Mouse (Mus musculus): ENCODE results near the gene Trnp1. TPM values are rescaled to one million over a fixed set of nuclear protein-coding genes. Genes with fewer than 3 reads are reported as not detected.

Gene Trnp1
- total RNA-seq, 1 experiment: 0.94 TPM

DNA sequence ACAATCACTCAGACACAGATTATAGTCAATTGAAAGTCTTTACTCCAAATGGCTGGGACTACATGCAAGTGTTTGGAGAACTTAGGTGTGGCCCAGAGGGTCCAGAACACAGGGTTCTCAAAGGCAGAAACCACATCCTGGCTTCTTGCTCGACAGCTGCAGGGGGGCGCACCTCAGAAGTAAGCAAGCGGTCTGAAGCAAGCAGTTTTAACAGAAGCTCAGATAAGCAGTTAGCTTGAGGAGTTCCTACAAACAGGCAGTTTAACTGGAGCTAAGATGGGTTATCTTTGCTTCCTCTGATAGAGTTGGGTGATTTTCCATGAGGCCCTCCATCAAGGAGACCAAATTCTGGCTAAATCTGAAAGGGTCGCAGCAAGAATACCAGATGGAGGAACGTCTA is 8.2 kb upstream of the Trnp1 start:
- peaks cover 2 to 7% of the 10 kb centered on the region in 2 experiments; a peak in 1 of 4 replicates for H3K4me1 ChIP-seq (ENCODE audit: control insufficient read depth in 2 of 2, insufficient read depth in 2 of 2, low read length in 2 of 2, poor library complexity in 1 of 2)
- TF ChIP-seq HCFC1 (IDR thresholded peaks at IDR 0.05; ENCODE audit: borderline replicate concordance, insufficient read depth, low read length) (no peak), MAFK (IDR thresholded peaks at IDR 0.05; ENCODE audit: insufficient read depth, low read depth, low read length) (no peak), ZC3H11A (IDR thresholded peaks at IDR 0.05; ENCODE audit: borderline replicate concordance, low read depth, low read length) (no peak), ZNF384 (IDR thresholded peaks at IDR 0.05; ENCODE audit: low read depth, low read length) (no peak), CHD2 (IDR thresholded peaks at IDR 0.05; ENCODE audit: low read depth, low read length) (no peak)
- no peak overlapping the region for H3K9ac ChIP-seq (ENCODE audit: insufficient read depth, low read depth, low read length, poor library complexity, severe bottlenecking)
- H3K9me3 ChIP-seq (ENCODE audit: control insufficient read depth, insufficient read depth, low read depth, low read length): no peaks in the 10 kb centered on the region
- in situ Hi-C loops (cut with MboI; ENCODE audit: low sequenced_read_pairs in 2 of 2, unreplicated experiment in 2 of 2): no loop called here
- H3K4me3 ChIP-seq (ENCODE audit: insufficient read depth in 1 of 2, low read depth in 1 of 2, low read length in 2 of 2, poor library complexity in 1 of 2, severe bottlenecking in 1 of 2): no peak overlapping the region
- H3K36me3 ChIP-seq (ENCODE audit: control insufficient read depth, insufficient read depth, low read length, poor library complexity, severe bottlenecking): no peaks in the 10 kb centered on the region
- no peak for DNase-seq (ENCODE audit: low read depth, low spot score)
- no peak overlapping the region for H3K27ac ChIP-seq (ENCODE audit: insufficient read depth, low read depth, low read length, poor library complexity, severe bottlenecking)

GRCm38 (mm10) chr4:133504755-133505485 is 6.6 kb upstream of the Trnp1 start:
- in situ Hi-C loops (cut with MboI; ENCODE audit: low sequenced_read_pairs in 2 of 2, unreplicated experiment in 2 of 2): no loop called here
- Histone ChIP-seq H3K9ac (ENCODE audit: insufficient read depth, low read depth, low read length, poor library complexity, severe bottlenecking) (no peak overlapping the region), H3K9me3 (ENCODE audit: control insufficient read depth, insufficient read depth, low read depth, low read length) (no peaks in the 10 kb centered on the region), H3K4me3 (ENCODE audit: insufficient read depth in 1 of 2, low read depth in 1 of 2, low read length in 2 of 2, poor library complexity in 1 of 2, severe bottlenecking in 1 of 2) (no peak overlapping the region), H3K36me3 (ENCODE audit: control insufficient read depth, insufficient read depth, low read length, poor library complexity, severe bottlenecking) (no peaks in the 10 kb centered on the region), H3K4me1 (ENCODE audit: control insufficient read depth in 2 of 2, insufficient read depth in 2 of 2, low read length in 2 of 2, poor library complexity in 1 of 2) (peaks cover 2 to 4% of the 10 kb centered on the region in 2 experiments; a peak in 1 of 4 replicates), H3K27ac (ENCODE audit: insufficient read depth, low read depth, low read length, poor library complexity, severe bottlenecking) (no peak overlapping the region)
- TF ChIP-seq MAFK (IDR thresholded peaks at IDR 0.05; ENCODE audit: insufficient read depth, low read depth, low read length) (no peak), CHD2 (IDR thresholded peaks at IDR 0.05; ENCODE audit: low read depth, low read length) (no peak), HCFC1 (IDR thresholded peaks at IDR 0.05; ENCODE audit: borderline replicate concordance, insufficient read depth, low read length) (no peak)
- no peak for DNase-seq (ENCODE audit: low read depth, low spot score)

DNA sequence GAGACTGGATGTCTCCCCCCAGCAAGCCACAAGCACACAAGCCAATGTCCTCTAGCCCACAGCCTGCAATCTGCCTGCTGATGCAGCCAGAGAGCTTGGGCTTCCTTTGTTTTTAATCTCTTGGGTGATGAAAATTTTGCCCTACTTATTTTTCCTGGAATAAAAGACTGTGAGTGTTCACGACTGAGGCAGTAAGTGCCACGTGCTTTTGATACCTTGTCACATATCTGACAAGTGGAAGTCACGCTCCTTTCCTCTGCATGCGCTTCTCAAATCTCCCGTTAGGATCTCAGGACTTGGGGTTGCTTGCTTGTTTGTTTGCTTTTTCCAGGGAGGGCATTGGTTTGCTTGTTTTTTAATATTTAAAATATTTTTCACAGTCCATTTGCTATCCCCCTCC is 6.0 kb upstream of the Trnp1 start:
- no peak overlapping the region for H3K27ac ChIP-seq (ENCODE audit: insufficient read depth, low read depth, low read length, poor library complexity, severe bottlenecking)
- no peak overlapping the region for H3K9ac ChIP-seq (ENCODE audit: insufficient read depth, low read depth, low read length, poor library complexity, severe bottlenecking)
- H3K36me3 ChIP-seq (ENCODE audit: control insufficient read depth, insufficient read depth, low read length, poor library complexity, severe bottlenecking): no peaks in the 10 kb centered on the region
- no peak overlapping the region for H3K4me3 ChIP-seq (ENCODE audit: insufficient read depth in 1 of 2, low read depth in 1 of 2, low read length in 2 of 2, poor library complexity in 1 of 2, severe bottlenecking in 1 of 2)
- in situ Hi-C loops (cut with MboI; ENCODE audit: low sequenced_read_pairs in 2 of 2, unreplicated experiment in 2 of 2): no loop called here
- TF ChIP-seq MAFK (IDR thresholded peaks at IDR 0.05; ENCODE audit: insufficient read depth, low read depth, low read length) (no peak), ZNF384 (IDR thresholded peaks at IDR 0.05; ENCODE audit: low read depth, low read length) (no peak), CHD2 (IDR thresholded peaks at IDR 0.05; ENCODE audit: low read depth, low read length) (no peak), ZC3H11A (IDR thresholded peaks at IDR 0.05; ENCODE audit: borderline replicate concordance, low read depth, low read length) (no peak), HCFC1 (IDR thresholded peaks at IDR 0.05; ENCODE audit: borderline replicate concordance, insufficient read depth, low read length) (no peak)
- peaks cover 2 to 4% of the 10 kb centered on the region in 2 experiments; a peak in 1 of 4 replicates for H3K4me1 ChIP-seq (ENCODE audit: control insufficient read depth in 2 of 2, insufficient read depth in 2 of 2, low read length in 2 of 2, poor library complexity in 1 of 2)
- no peak for DNase-seq (ENCODE audit: low read depth, low spot score)
- H3K9me3 ChIP-seq (ENCODE audit: control insufficient read depth, insufficient read depth, low read depth, low read length): no peaks in the 10 kb centered on the region

- TF ChIP-seq MAFK (IDR thresholded peaks at IDR 0.05; ENCODE audit: insufficient read depth, low read depth, low read length): no peak
- TF ChIP-seq HCFC1 (IDR thresholded peaks at IDR 0.05; ENCODE audit: borderline replicate concordance, insufficient read depth, low read length): no peak
- TF ChIP-seq ZC3H11A (IDR thresholded peaks at IDR 0.05; ENCODE audit: borderline replicate concordance, low read depth, low read length): no peak
- no peak for TF ChIP-seq CHD2 (IDR thresholded peaks at IDR 0.05; ENCODE audit: low read depth, low read length)
- no peak for TF ChIP-seq ZNF384 (IDR thresholded peaks at IDR 0.05; ENCODE audit: low read depth, low read length)
- Histone ChIP-seq H3K4me1 (ENCODE audit: control insufficient read depth in 2 of 2, insufficient read depth in 2 of 2, low read length in 2 of 2, poor library complexity in 1 of 2) (peaks cover 2 to 7% of the 10 kb centered on the region in 2 experiments; a peak in 1 of 4 replicates), H3K27ac (ENCODE audit: insufficient read depth, low read depth, low read length, poor library complexity, severe bottlenecking) (no peak overlapping the region), H3K9me3 (ENCODE audit: control insufficient read depth, insufficient read depth, low read depth, low read length) (no peaks in the 10 kb centered on the region), H3K4me3 (ENCODE audit: insufficient read depth in 1 of 2, low read depth in 1 of 2, low read length in 2 of 2, poor library complexity in 1 of 2, severe bottlenecking in 1 of 2) (no peak overlapping the region), H3K9ac (ENCODE audit: insufficient read depth, low read depth, low read length, poor library complexity, severe bottlenecking) (no peak overlapping the region), H3K36me3 (ENCODE audit: control insufficient read depth, insufficient read depth, low read length, poor library complexity, severe bottlenecking) (no peaks in the 10 kb centered on the region)
- DNase-seq (ENCODE audit: low read depth, low spot score): no peak
- in situ Hi-C loops (cut with MboI; ENCODE audit: low sequenced_read_pairs in 2 of 2, unreplicated experiment in 2 of 2): no loop called here
Observed at GRCm38 (mm10) chr4:133501514-133501913, 3.2 kb upstream of the Trnp1 start.
